Mouse (Mus musculus) embryonic fibroblast, embryonic 13.5 days (primary cell): Measurements from ENCODE around the gene Fndc8.

Experiments used
- CTCF ChIP-seq: IDR thresholded peaks from 2 replicates; pipeline ENCODE4 v1.5.1; 2011; ENCODE audit warnings: mild to moderate bottlenecking, control low read depth, low read length, moderate library complexity, borderline replicate concordance; ENCODE audit not compliant: insufficient read depth
- POLR2A ChIP-seq: IDR thresholded peaks from 2 replicates; pipeline ENCODE4 v1.6.1; 2011; ENCODE audit warnings: low read depth, mild to moderate bottlenecking, control low read depth, low read length, moderate library complexity

- TF ChIP-seq CTCF: no peak
- no peak for TF ChIP-seq POLR2A
These were observed 39.0 kb upstream of the Fndc8 start for GRCm38 (mm10) chr11:82852958-82853357.
